Mouse (Mus musculus): ENCODE data around the gene Lrrtm3. TPM values are rescaled to one million over a fixed set of nuclear protein-coding genes. Genes with fewer than 3 reads are reported as not detected.

The Lrrtm3 gene
- polyA plus RNA-seq, 1 experiment = 73.6 TPM

DNA sequence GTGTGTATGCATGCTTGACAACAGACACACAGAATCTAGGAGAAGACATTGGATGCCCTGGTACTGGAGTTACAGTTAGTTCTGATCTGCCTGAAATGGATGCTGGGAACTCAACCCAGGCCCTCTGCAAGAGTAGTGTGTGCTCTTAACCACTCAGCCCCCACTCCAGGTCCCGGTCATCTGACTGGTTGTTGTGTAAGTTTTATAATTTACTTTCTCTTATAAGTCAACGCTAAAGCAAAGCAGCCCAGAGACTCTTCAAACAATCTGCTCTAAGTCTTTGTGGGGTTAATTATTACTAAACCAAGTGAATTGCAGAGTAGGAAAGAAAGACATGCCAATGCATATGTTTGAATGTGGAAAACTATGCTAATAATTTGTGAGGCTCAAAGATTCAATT, 110.7 kb downstream of the Lrrtm3 start:
- no peak for DNase-seq
- no peak overlapping the region for H3K4me3 ChIP-seq (replicated peaks; ENCODE audit: insufficient read depth, low read depth, low read length)
- no peak for TF ChIP-seq CTCF (IDR thresholded peaks at IDR 0.05; ENCODE audit: borderline replicate concordance, insufficient read depth, low read depth, low read length)
- no peak for TF ChIP-seq POLR2A (IDR thresholded peaks at IDR 0.05; ENCODE audit: borderline replicate concordance, insufficient read depth, low read length)
- 89% methylated on average over 2 of the region's 2 CpGs for WGBS
- no peaks in the 10 kb centered on the region for H3K27me3 ChIP-seq (ENCODE audit: control insufficient read depth, insufficient read depth, low read length)
- no peak overlapping the region for H3K27ac ChIP-seq (ENCODE audit: insufficient read depth, low read length)
- peaks cover 8% of the 10 kb centered on the region for H3K4me1 ChIP-seq (ENCODE audit: control insufficient read depth, insufficient read depth, low read length)

DNA sequence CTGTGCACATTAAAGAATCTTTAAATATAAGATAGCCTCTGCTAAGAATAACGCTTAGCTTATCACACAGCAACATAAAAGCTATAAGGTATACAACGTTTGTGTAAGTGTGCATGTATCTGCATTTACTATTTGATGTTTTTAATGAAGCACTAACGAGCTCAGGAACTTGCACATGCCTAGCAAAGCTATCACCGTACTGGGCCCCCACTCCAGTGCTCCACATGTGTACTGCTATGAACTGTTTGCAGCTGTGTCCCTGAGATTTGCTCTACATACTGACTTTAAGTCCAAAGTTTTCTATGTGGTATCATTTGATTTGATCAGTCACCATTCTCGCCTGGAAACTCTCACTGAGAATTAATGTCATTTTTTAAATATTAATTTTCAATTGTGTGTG, 111.1 kb downstream of the Lrrtm3 start:
- Histone ChIP-seq H3K27me3 (ENCODE audit: control insufficient read depth, insufficient read depth, low read length) (no peaks in the 10 kb centered on the region), H3K4me1 (ENCODE audit: control insufficient read depth, insufficient read depth, low read length) (peaks cover 8% of the 10 kb centered on the region), H3K27ac (ENCODE audit: insufficient read depth, low read length) (no peak overlapping the region), H3K4me3 (replicated peaks; ENCODE audit: insufficient read depth, low read depth, low read length) (no peak overlapping the region)
- 85% methylated on average over 5 of the region's 5 CpGs for WGBS
- no peak for DNase-seq
- TF ChIP-seq CTCF (IDR thresholded peaks at IDR 0.05; ENCODE audit: borderline replicate concordance, insufficient read depth, low read depth, low read length) = no peak
- no peak for TF ChIP-seq POLR2A (IDR thresholded peaks at IDR 0.05; ENCODE audit: borderline replicate concordance, insufficient read depth, low read length)

DNA sequence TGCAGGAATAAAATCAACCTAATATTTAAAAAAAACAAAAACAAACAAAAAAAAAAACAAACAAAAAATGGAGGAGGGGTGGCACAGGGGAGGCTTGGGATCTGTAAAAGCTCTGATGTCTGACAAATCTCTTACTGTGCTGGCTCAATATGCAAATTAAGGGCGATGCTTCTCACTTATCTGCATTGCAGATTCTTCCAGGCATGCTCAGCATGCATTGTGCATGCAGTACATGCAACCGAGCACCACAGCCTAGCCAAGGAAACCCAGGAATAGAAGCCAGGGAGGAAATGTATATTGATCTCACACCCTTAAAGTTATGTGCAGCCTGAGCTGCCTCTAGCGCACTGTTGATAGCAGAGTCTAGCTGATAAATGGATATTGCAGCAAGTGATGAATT, 111.5 kb downstream of the Lrrtm3 start:
- TF ChIP-seq CTCF (IDR thresholded peaks at IDR 0.05; ENCODE audit: borderline replicate concordance, insufficient read depth, low read depth, low read length) (no peak), POLR2A (IDR thresholded peaks at IDR 0.05; ENCODE audit: borderline replicate concordance, insufficient read depth, low read length) (no peak)
- Histone ChIP-seq H3K27me3 (ENCODE audit: control insufficient read depth, insufficient read depth, low read length) (no peaks in the 10 kb centered on the region), H3K4me3 (replicated peaks; ENCODE audit: insufficient read depth, low read depth, low read length) (no peak overlapping the region), H3K27ac (ENCODE audit: insufficient read depth, low read length) (no peak overlapping the region), H3K4me1 (ENCODE audit: control insufficient read depth, insufficient read depth, low read length) (peaks cover 8% of the 10 kb centered on the region)
- 31% methylated on average over 3 of the region's 3 CpGs for WGBS
- no peak for DNase-seq

DNA sequence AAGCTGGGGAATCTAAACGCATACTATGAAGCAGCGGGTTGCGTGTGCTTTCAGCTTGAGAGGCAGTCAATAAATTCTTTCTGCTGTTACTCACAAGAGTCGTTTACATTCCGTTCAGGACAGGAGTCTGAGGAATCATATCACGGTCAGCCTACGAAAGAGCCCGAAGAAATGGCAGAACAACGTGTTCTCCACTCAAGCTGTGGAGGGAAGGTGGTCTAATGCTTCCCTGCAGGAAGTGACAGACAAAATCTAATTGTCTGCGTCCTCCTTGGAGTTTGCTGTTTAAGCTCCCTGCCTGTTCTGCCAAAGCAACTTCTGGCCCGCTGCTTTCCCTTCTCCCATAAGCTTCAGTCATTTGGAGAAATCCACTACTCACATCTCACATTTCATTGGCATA, 112.0 kb downstream of the Lrrtm3 start:
- no peak for DNase-seq
- 14% methylated on average over 11 of the region's 11 CpGs for WGBS
- Histone ChIP-seq H3K4me1 (ENCODE audit: control insufficient read depth, insufficient read depth, low read length) (peaks cover 8% of the 10 kb centered on the region), H3K27ac (ENCODE audit: insufficient read depth, low read length) (0 out of 2 replicates have a peak overlapping the region, but pooled peaks have one; percentile 62), H3K27me3 (ENCODE audit: control insufficient read depth, insufficient read depth, low read length) (no peaks in the 10 kb centered on the region), H3K4me3 (replicated peaks; ENCODE audit: insufficient read depth, low read depth, low read length) (no peak overlapping the region)
- no peak for TF ChIP-seq CTCF (IDR thresholded peaks at IDR 0.05; ENCODE audit: borderline replicate concordance, insufficient read depth, low read depth, low read length)

DNA sequence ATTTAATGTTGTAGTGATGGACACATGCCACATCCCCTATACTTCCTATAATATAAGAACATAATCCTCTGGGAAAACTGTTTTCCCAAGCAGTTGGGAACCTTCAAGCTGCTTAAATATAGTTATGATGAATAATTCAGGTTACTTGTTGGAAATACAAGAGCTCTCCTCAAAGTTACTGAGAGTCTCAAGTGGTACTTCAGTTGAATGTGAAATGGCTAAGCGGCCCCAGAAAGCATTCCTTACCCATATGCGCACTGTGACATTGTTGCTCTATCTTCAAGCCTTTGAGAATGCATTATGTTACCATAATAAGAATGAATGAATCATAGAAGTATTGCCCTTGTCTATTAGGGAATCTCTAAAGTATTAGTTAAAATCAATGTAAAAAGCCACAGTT, 117.8 kb downstream of the Lrrtm3 start:
- H3K4me3 ChIP-seq (replicated peaks; ENCODE audit: insufficient read depth, low read depth, low read length) = no peak overlapping the region
- DNase-seq = no peak
- H3K27ac ChIP-seq (ENCODE audit: insufficient read depth, low read length) = no peak overlapping the region
- H3K4me1 ChIP-seq (ENCODE audit: control insufficient read depth, insufficient read depth, low read length) = no peaks in the 10 kb centered on the region
- WGBS = 95% methylated on average over 2 of the region's 2 CpGs
- no peak for TF ChIP-seq POLR2A (IDR thresholded peaks at IDR 0.05; ENCODE audit: borderline replicate concordance, insufficient read depth, low read length)
- TF ChIP-seq CTCF (IDR thresholded peaks at IDR 0.05; ENCODE audit: borderline replicate concordance, insufficient read depth, low read depth, low read length) = no peak
- no peaks in the 10 kb centered on the region for H3K27me3 ChIP-seq (ENCODE audit: control insufficient read depth, insufficient read depth, low read length)

DNA sequence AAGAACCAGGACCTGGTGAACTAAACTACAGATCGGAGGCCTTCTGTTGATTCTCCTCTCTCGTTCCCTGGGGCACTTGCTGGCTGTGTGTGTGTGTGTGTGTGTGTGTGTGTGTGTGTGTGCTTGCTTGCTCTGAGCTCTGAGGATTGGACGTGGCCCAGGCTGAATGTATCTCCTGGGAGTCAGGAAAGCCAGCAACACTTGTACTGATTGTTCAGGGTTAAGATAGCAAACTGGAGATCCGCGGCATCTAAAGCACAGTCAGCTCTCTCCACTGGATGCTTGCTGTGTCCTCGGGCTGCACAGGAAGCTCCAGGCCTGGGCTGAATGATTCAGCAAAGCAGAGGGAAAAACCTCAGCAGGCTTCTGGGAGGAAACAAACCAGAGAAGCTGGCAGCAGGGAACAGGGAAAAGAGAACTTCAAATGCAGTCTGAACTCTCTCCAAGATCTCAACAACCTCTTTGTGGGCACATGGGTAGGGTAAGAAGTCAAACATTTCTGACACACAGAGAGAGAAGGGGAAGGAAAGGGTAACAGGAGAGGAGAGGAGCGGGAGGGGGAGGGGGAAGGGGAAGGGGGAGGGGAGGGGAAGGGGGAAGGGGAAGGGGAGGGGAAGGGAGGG, 135.7 kb downstream of the Lrrtm3 start:
- peak overlapping the region; percentile 73 for H3K27ac ChIP-seq (ENCODE audit: insufficient read depth, low read length)
- no peak overlapping the region for H3K4me3 ChIP-seq (replicated peaks; ENCODE audit: insufficient read depth, low read depth, low read length)
- under 1% methylated on average over 6 of the region's 7 CpGs for WGBS
- DNase-seq = peak; percentile 58 to 59
- peaks cover 13% of the 10 kb centered on the region; the same call in 1 of the 2 replicates for H3K4me1 ChIP-seq (ENCODE audit: control insufficient read depth, insufficient read depth, low read length)
- H3K27me3 ChIP-seq (ENCODE audit: control insufficient read depth, insufficient read depth, low read length) = no peaks in the 10 kb centered on the region
- no peak for TF ChIP-seq CTCF (IDR thresholded peaks at IDR 0.05; ENCODE audit: borderline replicate concordance, insufficient read depth, low read depth, low read length)

DNA sequence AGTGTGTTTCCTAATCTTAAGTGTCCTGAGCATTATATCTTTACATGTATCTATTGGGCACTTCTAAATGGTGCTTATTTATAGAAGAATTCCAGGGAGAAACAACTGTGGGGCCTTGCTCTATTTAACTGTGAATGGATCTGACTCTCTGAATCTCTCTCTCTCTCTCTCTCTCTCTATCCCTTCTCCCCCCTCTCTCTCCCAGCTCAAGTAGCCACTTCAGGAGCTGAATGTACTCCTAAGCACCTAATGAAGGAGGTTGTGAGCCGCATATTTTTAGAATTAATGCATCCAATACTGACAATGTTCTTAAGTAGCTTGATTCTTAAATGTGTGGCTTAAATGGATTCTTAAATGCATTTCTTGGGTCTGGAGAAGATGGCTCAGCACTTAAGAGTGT, 138.6 kb downstream of the Lrrtm3 start:
- H3K27me3 ChIP-seq (ENCODE audit: control insufficient read depth, insufficient read depth, low read length) = no peaks in the 10 kb centered on the region
- H3K27ac ChIP-seq (ENCODE audit: insufficient read depth, low read length) = no peak overlapping the region
- H3K4me3 ChIP-seq (replicated peaks; ENCODE audit: insufficient read depth, low read depth, low read length) = no peak overlapping the region
- TF ChIP-seq CTCF (IDR thresholded peaks at IDR 0.05; ENCODE audit: borderline replicate concordance, insufficient read depth, low read depth, low read length) (no peak), POLR2A (IDR thresholded peaks at IDR 0.05; ENCODE audit: borderline replicate concordance, insufficient read depth, low read length) (no peak)
- peaks cover 23% of the 10 kb centered on the region; the same call in 1 of the 2 replicates for H3K4me1 ChIP-seq (ENCODE audit: control insufficient read depth, insufficient read depth, low read length)
- 100% methylated on average over 1 of the region's 1 CpGs for WGBS
- DNase-seq = no peak

DNA sequence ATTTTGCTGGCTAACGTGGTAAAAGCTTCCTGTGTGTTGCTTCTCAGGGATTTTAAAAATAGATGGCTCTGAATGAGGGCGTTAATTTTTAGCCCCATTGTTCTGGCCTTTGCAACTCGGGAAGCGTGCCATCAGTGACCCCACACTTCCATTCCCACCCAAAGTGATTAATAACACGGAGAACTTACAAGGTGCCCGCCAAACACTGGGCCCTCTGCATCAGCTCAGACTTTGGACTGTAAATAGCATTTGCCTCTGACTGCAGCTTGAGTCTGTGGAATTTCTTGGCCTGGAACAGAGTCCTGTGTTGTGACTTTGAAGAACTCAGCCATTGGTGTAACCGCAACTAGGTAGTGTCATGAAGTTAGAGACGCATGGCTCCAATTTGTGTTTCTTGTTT, 139.2 kb downstream of the Lrrtm3 start:
- Histone ChIP-seq H3K27me3 (ENCODE audit: control insufficient read depth, insufficient read depth, low read length) (no peaks in the 10 kb centered on the region), H3K4me1 (ENCODE audit: control insufficient read depth, insufficient read depth, low read length) (peaks cover 23% of the 10 kb centered on the region; the same call in 1 of the 2 replicates), H3K4me3 (replicated peaks; ENCODE audit: insufficient read depth, low read depth, low read length) (no peak overlapping the region), H3K27ac (ENCODE audit: insufficient read depth, low read length) (no peak overlapping the region)
- WGBS = 44% methylated on average over 8 of the region's 8 CpGs
- no peak for DNase-seq
- TF ChIP-seq POLR2A (IDR thresholded peaks at IDR 0.05; ENCODE audit: borderline replicate concordance, insufficient read depth, low read length) (no peak), CTCF (IDR thresholded peaks at IDR 0.05; ENCODE audit: borderline replicate concordance, insufficient read depth, low read depth, low read length) (no peak)
